Mouse (Mus musculus) neural tube, embryonic 13.5 days (tissue): Measurements from ENCODE around the gene Gm20538. TPM values are rescaled to one million over a fixed set of nuclear protein-coding genes. Genes with fewer than 3 reads are reported as not detected.

Source experiments
- ATAC-seq: fragments of 200-750 bp; cut with Nextera tagmentation; 2 replicates; pipeline ENCODE4 v1.8.0; 2017; ENCODE audit warnings: low read depth, mild to moderate bottlenecking, moderate TSS enrichment, moderate library complexity
- H3K27ac ChIP-seq: fragments of 300-500 bp; sonication (generic); replicated peaks from 2 replicates; pipeline ENCODE4 v1.5.1; 2015; ENCODE audit warnings: moderate library complexity, mild to moderate bottlenecking, inconsistent platforms
- H3K27me3 ChIP-seq: fragments of 300-500 bp; sonication (generic); 2 replicates; pipeline ENCODE4 v1.6.1; 2015; ENCODE audit warnings: mild to moderate bottlenecking, inconsistent platforms
- H3K36me3 ChIP-seq: fragments of 300-500 bp; sonication (generic); 2 replicates; pipeline ENCODE4 v1.6.1; 2015; ENCODE audit warnings: mild to moderate bottlenecking, inconsistent platforms
- H3K4me1 ChIP-seq: fragments of 300-500 bp; sonication (generic); replicated peaks from 2 replicates; pipeline ENCODE4 v1.6.1; 2015; ENCODE audit warnings: inconsistent platforms
- H3K4me2 ChIP-seq: fragments of 300-500 bp; sonication (generic); 2 replicates; pipeline ENCODE4 v1.6.1; 2015; ENCODE audit warnings: inconsistent platforms, mild to moderate bottlenecking, moderate library complexity
- H3K4me3 ChIP-seq: fragments of 300-500 bp; sonication (generic); 2 replicates; pipeline ENCODE4 v1.5.1; 2015; ENCODE audit warnings: mild to moderate bottlenecking, inconsistent platforms
- H3K9ac ChIP-seq: fragments of 300-500 bp; sonication (generic); 2 replicates; pipeline ENCODE4 v1.6.1; 2015; ENCODE audit warnings: moderate library complexity, mild to moderate bottlenecking, inconsistent platforms
- H3K9me3 ChIP-seq: fragments of 300-500 bp; sonication (generic); 2 replicates; pipeline ENCODE4 v1.6.1; 2016; ENCODE audit warnings: inconsistent platforms
- WGBS: fragments of 180-500 bp; shearing (Covaris S2); methylation state at CpG from one replicate; pipeline ENCODE4 v1.1.7; 2015; 5-methylcytosine and 5-hydroxymethylcytosine counted together
- polyA plus RNA-seq: library from polyadenylated mRNA; unstranded; fragments of >200 nt; fragmentation: Nextera tagmentation; extraction: Ambion mirVana; gene quantifications from 2 replicates; pipeline ENCODE4 v1.2.1, GENCODE M21; 2015

Gene Gm20538
- polyA plus RNA-seq, 1 experiment from 2014 or later = not detected

DNA sequence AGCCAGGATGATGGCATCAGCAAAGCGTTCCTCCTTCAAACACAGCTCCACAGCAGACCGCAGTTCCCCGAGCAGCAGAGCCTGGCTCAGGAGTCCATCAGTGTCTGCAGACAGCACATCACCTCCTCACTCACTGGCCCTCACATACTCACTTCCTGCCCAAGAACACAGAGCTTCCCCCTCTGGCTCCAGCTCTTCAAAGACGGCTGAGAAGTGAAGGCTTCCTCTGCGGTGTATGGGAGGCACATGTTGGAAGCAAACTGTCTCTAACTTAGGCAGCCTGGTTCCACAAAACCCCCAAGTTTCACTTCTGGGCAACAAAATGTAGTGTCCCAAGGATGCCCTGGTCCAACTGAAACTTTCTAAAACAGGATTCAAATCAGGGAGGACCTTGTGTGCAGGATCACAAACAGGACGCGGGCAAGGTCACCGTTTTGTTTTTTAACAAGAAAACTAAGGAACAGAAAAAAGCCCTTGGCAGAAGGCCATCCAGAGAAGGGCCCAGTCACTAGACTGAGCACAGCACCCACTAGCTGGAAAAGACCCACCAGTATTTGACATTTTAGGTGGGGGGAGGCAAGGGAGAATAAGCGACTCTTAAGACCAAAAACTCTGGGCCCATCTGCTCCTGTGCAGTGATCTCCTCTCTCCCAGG lies 27.0 kb downstream of the Gm20538 start:
- no peak for ATAC-seq
- Histone ChIP-seq H3K4me3 (no peak overlapping the region), H3K27me3 (no peaks in the 10 kb centered on the region; the same call in 1 of the 2 replicates), H3K4me1 (no peaks in the 10 kb centered on the region), H3K4me2 (no peak overlapping the region), H3K36me3 (no peaks in the 10 kb centered on the region), H3K9me3 (no peaks in the 10 kb centered on the region), H3K9ac (no peak overlapping the region), H3K27ac (no peak overlapping the region)
- 88% methylated on average over 9 of the region's 9 CpGs for WGBS

GRCm38 (mm10) chr19:44519152-44519551 lies 33.5 kb downstream of the Gm20538 start:
- Histone ChIP-seq H3K27me3 (peaks cover 49% of the 10 kb centered on the region), H3K36me3 (no peaks in the 10 kb centered on the region), H3K27ac (no peak overlapping the region), H3K9me3 (no peaks in the 10 kb centered on the region), H3K4me1 (peaks cover 29% of the 10 kb centered on the region), H3K4me2 (no peak overlapping the region), H3K4me3 (no peak overlapping the region), H3K9ac (no peak overlapping the region)
- 12% methylated on average over 7 of the region's 7 CpGs for WGBS
- ATAC-seq = no peak

DNA sequence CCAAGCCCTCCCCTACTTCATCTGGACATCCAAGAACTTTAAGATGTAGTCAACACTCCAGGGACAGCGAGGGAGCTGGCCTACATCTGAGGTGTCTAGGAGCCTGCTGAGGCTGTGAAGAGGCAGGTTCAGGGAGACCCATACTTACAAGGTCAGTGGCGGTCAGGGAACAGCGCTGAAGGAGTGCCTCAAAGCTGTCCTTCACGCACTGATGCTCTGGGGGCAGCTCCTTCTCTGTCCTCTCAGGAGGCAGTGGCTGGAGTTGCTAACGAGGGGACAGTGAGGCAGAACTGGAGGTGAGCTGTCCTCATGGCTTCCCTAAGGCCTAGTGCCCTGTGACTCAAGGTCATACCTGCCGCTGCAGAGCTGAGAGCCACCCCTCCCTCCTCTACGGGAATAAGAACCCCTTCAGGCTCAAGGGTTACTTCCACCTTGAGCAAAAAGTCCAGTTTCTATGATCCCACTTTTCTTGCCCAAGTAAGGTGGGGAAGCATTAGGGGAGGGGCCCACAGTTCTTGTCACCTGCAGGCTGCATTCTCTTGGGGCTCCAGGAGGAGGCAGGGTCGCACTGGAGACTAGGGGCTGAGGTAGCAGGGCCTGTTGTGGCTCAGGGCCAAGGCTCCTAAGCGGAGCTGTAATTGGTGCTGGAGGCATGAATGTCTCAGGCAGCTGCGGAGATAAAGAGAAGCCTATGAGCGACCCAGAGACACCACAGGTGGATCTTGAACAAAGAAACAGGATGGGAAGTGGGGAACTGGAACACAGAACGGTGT lies 34.4 kb downstream of the Gm20538 start:
- H3K27me3 ChIP-seq = peaks cover 59% of the 10 kb centered on the region

DNA sequence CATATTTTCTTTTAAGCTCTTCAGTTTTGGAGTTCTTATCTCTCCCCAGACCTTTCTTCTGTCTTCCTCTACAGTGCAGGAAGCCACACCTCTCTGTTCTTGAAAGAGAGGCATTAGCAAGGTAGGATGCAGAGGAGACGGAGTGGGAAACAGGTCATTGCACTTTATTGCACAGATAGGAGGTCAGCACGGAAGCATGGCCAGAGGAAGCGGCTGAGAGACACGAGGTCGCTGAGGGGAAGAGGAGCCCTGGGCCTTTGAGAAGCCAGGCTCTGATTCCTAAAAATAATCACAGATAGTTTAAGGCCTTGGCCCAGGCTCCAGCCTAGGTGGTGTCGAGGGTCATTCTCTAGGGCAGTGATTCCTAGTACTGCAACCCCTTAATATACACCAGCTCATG lies 36.9 kb downstream of the Gm20538 start:
- H3K36me3 ChIP-seq = no peaks in the 10 kb centered on the region
- H3K27me3 ChIP-seq = peaks cover 83% of the 10 kb centered on the region
- H3K4me3 ChIP-seq = no peak overlapping the region
- H3K4me2 ChIP-seq = no peak overlapping the region
- 27% methylated on average over 6 of the region's 6 CpGs for WGBS
- H3K27ac ChIP-seq = no peak overlapping the region
- H3K9me3 ChIP-seq = no peaks in the 10 kb centered on the region
- H3K4me1 ChIP-seq = peaks cover 62% of the 10 kb centered on the region
- no peak for ATAC-seq
- H3K9ac ChIP-seq = no peak overlapping the region

More for the DNA sequence above, 34.4 kb downstream of the Gm20538 start:
- WGBS = 56% methylated on average over 12 of the region's 12 CpGs
- Histone ChIP-seq H3K4me2 (no peak overlapping the region), H3K9me3 (no peaks in the 10 kb centered on the region), H3K9ac (no peak overlapping the region), H3K27ac (no peak overlapping the region), H3K36me3 (no peaks in the 10 kb centered on the region), H3K4me3 (no peak overlapping the region), H3K4me1 (peaks cover 38% of the 10 kb centered on the region)
- no peak for ATAC-seq

- no peak overlapping the region for H3K4me3 ChIP-seq
- peaks cover 71% of the 10 kb centered on the region for H3K4me1 ChIP-seq
- no peaks in the 10 kb centered on the region for H3K9me3 ChIP-seq
- peaks cover 93% of the 10 kb centered on the region for H3K27me3 ChIP-seq
- H3K36me3 ChIP-seq = no peaks in the 10 kb centered on the region
- ATAC-seq = peak; percentile 71
- H3K4me2 ChIP-seq = peak overlapping the region; percentile 94
- H3K9ac ChIP-seq = no peak overlapping the region
- peak overlapping the region; percentile 52; the same call in 1 of the 2 replicates for H3K27ac ChIP-seq
- 3% methylated on average over 14 of the region's 14 CpGs for WGBS
Measured at GRCm38 (mm10) chr19:44514521-44515451, 37.8 kb downstream of the Gm20538 start.

DNA sequence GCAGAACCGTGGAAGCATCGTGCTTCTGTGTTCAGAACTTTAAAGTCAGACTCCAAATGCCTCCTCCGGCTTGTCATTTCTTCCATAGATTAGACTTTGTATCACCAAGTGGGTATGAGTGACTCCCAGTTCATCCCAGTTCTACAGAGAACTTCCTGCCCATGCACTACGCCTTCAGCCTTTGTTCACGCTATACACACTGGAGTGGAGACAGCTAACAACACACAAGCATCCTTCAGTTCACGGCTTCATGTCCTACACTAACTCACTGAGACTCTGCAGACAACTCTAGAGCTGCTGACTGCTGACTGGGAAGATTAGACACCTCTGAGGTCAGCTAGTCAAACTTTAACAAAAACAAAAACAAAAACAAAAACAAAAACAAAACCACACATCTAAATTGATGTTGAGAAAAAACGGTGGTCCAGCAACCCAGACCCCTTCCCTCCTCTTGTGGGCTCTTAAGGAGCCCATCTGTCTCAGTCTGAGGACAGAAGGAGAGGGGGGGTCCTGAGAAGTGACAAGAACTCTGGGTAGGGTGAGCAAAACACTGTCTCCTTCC lies 38.6 kb downstream of the Gm20538 start:
- H3K27ac ChIP-seq = peak overlapping the region; percentile 52; the same call in 1 of the 2 replicates
- no peak for ATAC-seq
- 11% methylated on average over 7 of the region's 7 CpGs for WGBS
- H3K9ac ChIP-seq = no peak overlapping the region
- H3K4me1 ChIP-seq = peaks cover 66% of the 10 kb centered on the region
- H3K27me3 ChIP-seq = peaks cover 94% of the 10 kb centered on the region
- no peaks in the 10 kb centered on the region for H3K9me3 ChIP-seq
- no peak overlapping the region for H3K4me3 ChIP-seq
- H3K36me3 ChIP-seq = no peaks in the 10 kb centered on the region
- H3K4me2 ChIP-seq = peak overlapping the region; percentile 94

- peaks cover 94% of the 10 kb centered on the region for H3K27me3 ChIP-seq
- H3K9ac ChIP-seq = no peak overlapping the region
- H3K4me3 ChIP-seq = no peak overlapping the region
- peaks cover 61% of the 10 kb centered on the region for H3K4me1 ChIP-seq
- WGBS = 13% methylated on average over 11 of the region's 11 CpGs
- ATAC-seq = no peak
- peak overlapping the region; percentile 94 for H3K4me2 ChIP-seq
- peak overlapping the region; percentile 52 for H3K27ac ChIP-seq
- no peaks in the 10 kb centered on the region for H3K9me3 ChIP-seq
- no peaks in the 10 kb centered on the region for H3K36me3 ChIP-seq
Measured at GRCm38 (mm10) chr19:44513054-44513833, 39.4 kb downstream of the Gm20538 start.

DNA sequence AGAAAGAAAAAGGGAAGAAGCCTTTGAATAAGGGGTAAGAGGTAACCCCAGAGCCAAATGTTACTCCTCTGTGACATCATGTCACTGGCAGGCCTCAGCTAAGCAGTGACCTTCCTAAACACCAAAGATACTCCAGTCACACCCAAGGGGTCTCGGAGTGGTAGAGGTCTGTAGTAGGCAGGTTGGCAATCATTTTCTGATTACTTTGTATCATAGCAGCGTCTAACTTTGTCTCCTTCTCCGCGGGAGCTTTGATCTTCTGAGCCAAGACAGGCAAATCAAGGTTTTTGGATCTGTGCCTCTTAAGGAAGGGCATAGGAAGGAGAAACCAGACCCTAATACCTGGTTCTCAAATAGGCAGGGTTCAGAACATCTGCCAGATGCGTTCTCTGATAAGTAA lies 40.0 kb downstream of the Gm20538 start:
- no peaks in the 10 kb centered on the region for H3K36me3 ChIP-seq
- WGBS = 31% methylated on average over 5 of the region's 5 CpGs
- H3K4me2 ChIP-seq = peak overlapping the region; percentile 94
- no peak overlapping the region for H3K9ac ChIP-seq
- H3K4me3 ChIP-seq = peak overlapping the region; percentile 8; the same call in 1 of the 2 replicates
- H3K4me1 ChIP-seq = peaks cover 61% of the 10 kb centered on the region
- H3K9me3 ChIP-seq = no peaks in the 10 kb centered on the region
- ATAC-seq = no peak
- H3K27me3 ChIP-seq = peaks cover 87% of the 10 kb centered on the region
- no peak overlapping the region for H3K27ac ChIP-seq

DNA sequence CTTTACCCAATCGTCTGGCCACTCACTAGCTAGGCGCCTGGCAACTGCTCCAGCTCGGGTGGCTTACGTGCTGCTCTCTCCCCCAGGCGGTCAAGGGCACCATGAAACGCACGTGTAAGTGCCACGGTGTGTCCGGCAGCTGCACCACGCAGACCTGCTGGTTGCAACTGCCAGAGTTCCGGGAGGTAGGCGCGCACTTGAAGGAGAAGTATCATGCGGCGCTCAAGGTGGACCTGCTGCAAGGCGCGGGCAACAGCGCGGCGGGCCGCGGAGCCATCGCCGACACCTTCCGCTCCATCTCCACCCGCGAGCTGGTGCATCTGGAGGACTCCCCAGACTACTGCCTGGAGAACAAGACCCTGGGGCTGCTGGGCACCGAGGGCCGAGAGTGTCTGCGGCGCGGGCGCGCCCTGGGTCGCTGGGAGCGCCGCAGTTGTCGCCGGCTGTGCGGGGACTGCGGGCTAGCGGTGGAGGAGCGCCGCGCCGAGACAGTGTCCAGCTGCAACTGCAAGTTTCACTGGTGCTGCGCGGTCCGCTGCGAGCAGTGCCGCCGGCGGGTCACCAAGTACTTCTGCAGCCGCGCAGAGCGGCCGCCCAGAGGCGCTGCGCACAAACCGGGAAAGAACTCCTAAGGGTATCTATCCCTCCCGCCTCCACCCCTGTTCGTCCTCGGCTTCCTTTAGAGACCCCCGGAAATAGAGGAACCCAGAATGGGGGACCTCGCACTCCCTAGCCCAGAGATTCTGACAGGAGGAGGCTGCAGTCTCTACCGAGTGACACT lies 41.0 kb downstream of the Gm20538 start:
- peak overlapping the region; percentile 94 for H3K4me2 ChIP-seq
- H3K27ac ChIP-seq = 0 out of 2 replicates have a peak overlapping the region, but pooled peaks have one; percentile 59
- peak overlapping the region; percentile 66 for H3K9ac ChIP-seq
- H3K4me3 ChIP-seq = peak overlapping the region; percentile 51
- peaks cover 82% of the 10 kb centered on the region for H3K27me3 ChIP-seq
- ATAC-seq = peak; percentile 24
- H3K4me1 ChIP-seq = peaks cover 61% of the 10 kb centered on the region
- no peaks in the 10 kb centered on the region for H3K36me3 ChIP-seq
- under 1% methylated on average over 66 of the region's 66 CpGs for WGBS
- no peaks in the 10 kb centered on the region for H3K9me3 ChIP-seq

DNA sequence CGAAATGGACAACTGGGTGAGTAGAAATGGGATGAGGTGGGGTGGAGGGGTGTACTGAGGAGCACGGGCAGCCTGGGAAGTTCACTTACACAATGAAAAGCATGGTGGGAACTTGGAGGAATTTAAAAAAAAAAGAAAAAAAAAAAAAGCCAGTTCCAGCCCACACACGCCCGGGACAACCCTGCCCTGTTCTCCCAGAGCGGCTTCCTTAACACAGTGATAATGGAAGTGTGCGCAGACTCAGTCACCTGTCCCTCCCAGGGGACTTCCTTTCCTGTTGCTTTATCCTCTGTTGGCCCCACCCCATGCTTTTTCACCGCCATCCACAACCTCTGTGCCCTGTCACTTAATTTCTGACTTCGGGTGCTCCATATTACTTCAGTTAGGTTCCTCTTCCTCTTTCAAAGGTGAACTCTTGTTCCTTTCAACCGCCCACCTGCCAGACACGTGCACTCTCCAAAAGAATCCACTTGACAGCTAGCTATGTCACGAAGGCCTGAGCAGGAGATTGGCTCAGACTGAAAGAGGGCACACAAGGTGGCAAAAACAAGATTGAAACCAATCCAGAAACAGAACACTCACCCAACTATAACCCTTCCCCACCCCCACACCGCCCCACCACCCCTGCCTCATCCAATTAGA lies 42.0 kb downstream of the Gm20538 start:
- Histone ChIP-seq H3K36me3 (no peaks in the 10 kb centered on the region), H3K27me3 (peaks cover 78% of the 10 kb centered on the region), H3K27ac (no peak overlapping the region), H3K4me1 (peaks cover 56% of the 10 kb centered on the region), H3K4me3 (peak overlapping the region; percentile 51), H3K9ac (peak overlapping the region; percentile 66; the same call in 1 of the 2 replicates), H3K4me2 (peak overlapping the region; percentile 94), H3K9me3 (no peaks in the 10 kb centered on the region)
- ATAC-seq = no peak
- WGBS = 5% methylated on average over 12 of the region's 12 CpGs
